Mouse (Mus musculus) limb, embryonic 14.5 days (tissue): ENCODE measurements around the gene Shb. TPM values are rescaled to one million over a fixed set of nuclear protein-coding genes. Genes with fewer than 3 reads are reported as not detected.

Experiments used
- ATAC-seq: fragments of 200-750 bp; cut with Nextera tagmentation; 2 replicates; pipeline ENCODE4 v1.8.0; 2017; ENCODE audit warnings: low read depth, moderate number of reproducible peaks, moderate TSS enrichment; ENCODE audit not compliant: low FRiP score
- DNase-seq: peaks from one replicate; pipeline ENCODE4 v3.0.0-alpha.2; 2015; ENCODE audit warnings: low spot score
- H3K27ac ChIP-seq: fragments of 300-500 bp; sonication (generic); replicated peaks from 2 replicates; pipeline ENCODE4 v1.5.1; 2014; ENCODE audit warnings: low read depth, mild to moderate bottlenecking, low read length, moderate library complexity, mixed read lengths
- H3K27me3 ChIP-seq: fragments of 300-500 bp; sonication (generic); 2 replicates; pipeline ENCODE4 v1.6.1; 2014; ENCODE audit warnings: low read length, mixed read lengths; ENCODE audit not compliant: control insufficient read depth, insufficient read depth
- H3K36me3 ChIP-seq: fragments of 300-500 bp; sonication (generic); 2 replicates; pipeline ENCODE4 v1.6.1; 2014; ENCODE audit warnings: mild to moderate bottlenecking, low read length, moderate library complexity, mixed read lengths; ENCODE audit not compliant: control insufficient read depth, insufficient read depth
- H3K4me1 ChIP-seq: fragments of 300-500 bp; sonication (generic); 2 replicates; pipeline ENCODE4 v1.6.1; 2014; ENCODE audit warnings: antibody characterized with exemption, low read length, mixed read lengths; ENCODE audit not compliant: control insufficient read depth, insufficient read depth
- H3K4me2 ChIP-seq: fragments of 300-500 bp; sonication (generic); replicated peaks from 2 replicates; pipeline ENCODE4 v1.6.1; 2014; ENCODE audit warnings: low read depth, mild to moderate bottlenecking, low read length, moderate library complexity; ENCODE audit not compliant: severe bottlenecking
- H3K4me3 ChIP-seq: fragments of 300-500 bp; sonication (generic); replicated peaks from 2 replicates; pipeline ENCODE4 v1.5.1; 2014; ENCODE audit warnings: low read length
- H3K9ac ChIP-seq: fragments of 300-500 bp; sonication (generic); 2 replicates; pipeline ENCODE4 v1.6.1; 2014; ENCODE audit warnings: mild to moderate bottlenecking, low read depth, low read length, moderate library complexity; ENCODE audit not compliant: severe bottlenecking
- H3K9me3 ChIP-seq: fragments of 300-500 bp; sonication (generic); 2 replicates; pipeline ENCODE4 v1.6.1; 2016; ENCODE audit warnings: low read length; ENCODE audit not compliant: control insufficient read depth
- POLR2A ChIP-seq: fragments of 200-500 bp; IDR thresholded peaks from 2 replicates; pipeline ENCODE4 v1.8.0; 2012; ENCODE audit warnings: inconsistent platforms, mild to moderate bottlenecking, moderate library complexity, borderline replicate concordance; ENCODE audit not compliant: insufficient read depth, insufficient read length; ENCODE audit errors: extremely low read depth
- WGBS: fragments of 180-500 bp; shearing (Covaris S2); extraction: QIAGEN DNeasy Blood & Tissue Kit; methylation state at CpG from one replicate; pipeline ENCODE4 v1.1.7; 2014; 5-methylcytosine and 5-hydroxymethylcytosine counted together
- polyA plus RNA-seq, 2 experiments: library from polyadenylated mRNA; depleted of rRNA in 1 of 2; stranded (reverse) in 1 of 2; unstranded in 1 of 2; fragments of >200 nt; fragmentation: Nextera tagmentation in 1 of 2; extraction: Ambion mirVana in 1 of 2; gene quantifications; 2 replicates each; pipeline versions ENCODE4 v1.2.1 to v1.2.3; 2012 to 2014

Gene Shb
- polyA plus RNA-seq, 2 experiments: 10.6 to 19.0 TPM

DNA sequence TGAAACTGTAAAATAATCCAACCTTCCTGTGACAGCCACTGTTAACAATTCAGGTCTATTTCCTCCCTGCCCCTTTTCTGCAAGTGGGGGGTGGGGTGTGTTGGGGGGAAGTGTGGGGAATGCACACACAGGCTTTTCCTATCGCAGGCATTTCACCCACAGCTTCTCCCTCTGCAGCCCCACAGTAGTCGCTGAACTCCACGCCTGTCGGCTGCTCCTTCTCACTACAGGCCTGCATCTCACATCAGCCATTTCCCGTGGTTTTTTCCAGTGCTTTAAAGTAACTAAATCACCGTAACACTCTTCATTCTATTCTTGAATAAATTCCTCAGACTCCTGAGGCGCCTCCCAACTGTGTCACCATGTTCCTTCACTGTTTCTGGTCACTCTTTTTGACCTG lies 17.9 kb downstream of the Shb start:
- no peak overlapping the region for H3K9ac ChIP-seq
- H3K36me3 ChIP-seq: no peaks in the 10 kb centered on the region
- 13% methylated on average over 7 of the region's 7 CpGs for WGBS
- H3K4me2 ChIP-seq: peak overlapping the region; percentile 24; the same call in 1 of the 2 replicates
- no peak for TF ChIP-seq POLR2A
- 0 out of 2 replicates have a peak, but pooled peaks have one; percentile 19 for ATAC-seq
- H3K4me1 ChIP-seq: peaks cover 36% of the 10 kb centered on the region
- H3K9me3 ChIP-seq: no peaks in the 10 kb centered on the region
- H3K27me3 ChIP-seq: no peaks in the 10 kb centered on the region
- DNase-seq: no peak
- no peak overlapping the region for H3K4me3 ChIP-seq
- 0 out of 2 replicates have a peak overlapping the region, but pooled peaks have one; percentile 3 for H3K27ac ChIP-seq

DNA sequence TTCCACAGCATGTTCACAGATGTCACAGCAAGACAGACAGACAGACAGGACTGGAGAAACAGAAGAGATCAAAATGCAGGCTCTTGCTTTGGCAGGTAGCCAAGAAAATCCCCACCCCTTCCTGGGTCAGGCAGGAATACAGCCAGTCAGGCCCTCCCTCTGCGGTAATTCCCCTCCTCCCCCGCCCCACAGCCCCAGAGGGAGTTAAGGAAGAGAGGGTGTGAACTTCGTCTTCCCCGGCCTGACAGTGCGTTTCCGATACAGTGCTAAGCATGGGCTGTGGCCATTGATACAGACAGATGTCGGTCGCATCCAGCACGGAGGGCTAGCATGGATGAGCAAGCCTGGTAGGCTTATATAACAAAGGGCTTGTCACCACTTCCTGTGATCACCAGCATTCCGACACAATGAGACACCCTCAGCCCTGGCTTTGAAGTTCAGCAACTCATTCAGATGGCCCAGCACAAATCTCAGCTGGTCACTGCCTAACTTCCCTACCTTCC lies 18.4 kb downstream of the Shb start:
- ATAC-seq: 0 out of 2 replicates have a peak, but pooled peaks have one; percentile 47
- no peak overlapping the region for H3K4me3 ChIP-seq

DNA sequence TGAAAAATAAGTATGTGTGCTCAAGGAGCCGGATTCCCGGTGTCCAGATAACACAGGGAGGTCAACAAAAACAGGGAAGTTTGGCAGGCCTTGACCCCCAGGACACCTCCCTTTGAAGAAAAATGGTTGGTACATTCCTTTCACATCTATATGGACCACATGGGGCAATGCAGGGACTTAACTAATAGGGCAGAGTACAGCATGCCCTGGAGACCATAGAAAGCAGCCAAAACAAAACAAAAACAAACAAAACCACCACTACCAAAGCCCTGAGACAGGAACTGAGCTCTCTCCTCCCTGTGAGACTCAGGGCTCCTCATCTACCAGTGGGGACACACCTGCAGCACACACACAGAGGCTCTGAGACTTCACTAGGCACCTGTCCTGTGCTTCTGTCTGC lies 18.9 kb downstream of the Shb start:
- no peak for ATAC-seq
- H3K27me3 ChIP-seq: no peaks in the 10 kb centered on the region
- 75% methylated on average over 2 of the region's 2 CpGs for WGBS
- H3K27ac ChIP-seq: 0 out of 2 replicates have a peak overlapping the region, but pooled peaks have one; percentile 3
- no peaks in the 10 kb centered on the region for H3K9me3 ChIP-seq
- no peak overlapping the region for H3K4me3 ChIP-seq
- H3K4me2 ChIP-seq: no peak overlapping the region
- peaks cover 42% of the 10 kb centered on the region for H3K4me1 ChIP-seq
- no peaks in the 10 kb centered on the region for H3K36me3 ChIP-seq
- TF ChIP-seq POLR2A: no peak
- no peak overlapping the region for H3K9ac ChIP-seq
- DNase-seq: no peak

More for the DNA sequence above, 18.4 kb downstream of the Shb start:
- Histone ChIP-seq H3K36me3 (no peaks in the 10 kb centered on the region), H3K9ac (no peak overlapping the region), H3K4me2 (peak overlapping the region; percentile 24; the same call in 1 of the 2 replicates), H3K27ac (0 out of 2 replicates have a peak overlapping the region, but pooled peaks have one; percentile 3), H3K4me1 (peaks cover 37% of the 10 kb centered on the region), H3K9me3 (no peaks in the 10 kb centered on the region), H3K27me3 (no peaks in the 10 kb centered on the region)
- no peak for DNase-seq
- WGBS: 11% methylated on average over 10 of the region's 10 CpGs
- TF ChIP-seq POLR2A: no peak

DNA sequence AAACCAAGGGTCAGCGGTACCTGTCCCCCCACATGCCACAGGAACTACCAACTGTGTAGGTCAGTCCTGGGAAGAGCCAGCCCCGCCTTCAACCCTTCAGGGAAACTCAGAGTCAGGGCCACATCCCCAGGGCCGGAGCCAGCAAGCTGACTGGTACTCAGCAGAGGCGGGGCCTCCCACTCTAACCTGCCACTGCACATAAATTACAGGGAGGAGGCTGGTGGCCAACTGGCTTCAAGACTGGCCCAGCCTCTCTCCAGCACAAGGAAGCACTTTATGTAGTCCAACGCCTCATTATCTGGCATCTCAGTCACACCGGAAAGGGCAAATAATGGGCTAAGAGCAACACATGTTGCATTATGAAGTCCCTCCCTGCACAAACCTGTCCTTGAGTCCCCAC lies 22.1 kb downstream of the Shb start:
- TF ChIP-seq POLR2A: no peak
- peaks cover 63% of the 10 kb centered on the region for H3K4me1 ChIP-seq
- no peaks in the 10 kb centered on the region for H3K36me3 ChIP-seq
- 24% methylated on average over 6 of the region's 6 CpGs for whole genome bisulfite sequencing
- H3K27ac ChIP-seq: no peak overlapping the region
- H3K4me2 ChIP-seq: no peak overlapping the region
- DNase-seq (no peak), ATAC-seq (no peak)
- H3K9me3 ChIP-seq: no peaks in the 10 kb centered on the region
- H3K4me3 ChIP-seq: no peak overlapping the region
- H3K9ac ChIP-seq: no peak overlapping the region
- no peaks in the 10 kb centered on the region for H3K27me3 ChIP-seq

DNA sequence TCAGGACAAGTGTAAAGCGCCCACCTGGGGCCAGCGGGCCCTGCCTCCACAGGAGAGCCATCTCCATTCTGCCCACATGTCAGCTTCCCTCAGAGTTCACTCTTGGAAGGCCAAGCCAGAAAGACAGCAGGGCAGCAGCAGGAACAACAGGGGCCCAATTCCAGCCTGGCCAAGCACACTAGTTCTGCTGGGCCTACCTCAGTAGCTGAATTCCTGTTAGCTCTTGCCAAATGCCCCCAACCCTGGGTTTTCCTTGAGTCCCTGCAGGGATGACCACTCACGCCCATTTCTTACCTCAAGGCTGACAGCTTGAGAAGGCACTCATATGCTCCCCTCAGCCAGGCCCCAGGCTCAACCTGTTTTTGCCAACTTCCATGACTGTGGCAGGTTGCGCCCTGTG lies 22.9 kb downstream of the Shb start:
- H3K9ac ChIP-seq: no peak overlapping the region
- no peak for TF ChIP-seq POLR2A
- no peak overlapping the region for H3K4me3 ChIP-seq
- H3K36me3 ChIP-seq: no peaks in the 10 kb centered on the region
- WGBS: 89% methylated on average over 4 of the region's 4 CpGs
- DNase-seq (no peak), ATAC-seq (no peak)
- no peak overlapping the region for H3K27ac ChIP-seq
- H3K27me3 ChIP-seq: no peaks in the 10 kb centered on the region
- H3K9me3 ChIP-seq: no peaks in the 10 kb centered on the region
- peaks cover 57% of the 10 kb centered on the region for H3K4me1 ChIP-seq
- H3K4me2 ChIP-seq: no peak overlapping the region
